Mouse (Mus musculus) thymus, postnatal 36 days (tissue): ENCODE measurements at regions not wholly inside any gene's neighbourhood (a gene's known extent, or its start where the extent isn't known, plus 50 kb on each side); places are given as distances from the start of the nearest gene placed in this dataset.
"Not testable (repeated sequence)": the region's sequence is repeated elsewhere in the genome, so short reads cannot be mapped to it uniquely, and the experiment has no call there.

Source experiments
- DNase-seq, 2 experiments: peaks; one replicate each; pipeline ENCODE4 v3.0.0; 2022; ENCODE audit warnings: mixed read lengths in 2 of 2

DNA sequence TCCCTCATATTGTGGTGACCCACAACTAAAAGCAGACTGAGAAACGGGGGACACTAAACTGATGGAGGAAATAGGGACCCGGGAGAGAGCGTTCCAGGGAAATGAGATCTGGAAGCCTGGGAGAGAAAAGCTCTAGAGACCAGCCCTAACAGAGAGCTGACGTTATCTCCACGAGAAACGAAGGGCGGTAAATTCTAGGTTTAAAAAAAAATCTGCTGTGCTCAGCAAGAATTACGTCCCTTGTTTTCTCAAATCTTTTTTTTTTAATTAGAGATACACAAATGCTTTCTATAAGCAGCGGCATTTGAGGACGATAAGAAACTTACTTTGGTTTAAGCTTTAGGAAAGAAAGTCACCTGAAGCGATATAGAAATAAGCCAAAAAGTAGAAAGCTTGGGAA is 145.7 kb downstream of the Cand1 start:
- no peak for DNase-seq

DNA sequence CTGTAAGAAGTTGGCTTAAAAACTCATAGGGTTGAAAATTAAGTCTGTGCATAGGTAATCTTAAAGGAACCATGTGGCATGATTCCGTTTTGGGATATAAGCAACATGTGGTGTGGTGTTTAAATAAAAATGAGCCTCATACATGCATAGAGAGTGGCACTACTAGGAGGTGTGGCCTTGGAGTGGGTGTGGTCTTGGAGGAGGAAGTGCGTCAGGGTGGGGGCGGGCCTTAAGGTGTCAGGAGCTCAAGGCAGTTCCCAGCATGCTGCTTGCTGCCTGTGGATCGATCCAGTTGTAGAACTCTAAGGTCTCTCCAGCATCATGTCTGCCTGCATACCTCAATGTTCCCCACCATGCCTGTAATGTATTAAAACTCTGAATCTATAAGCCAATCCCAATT is 152.0 kb downstream of the Cand1 start:
- no peak for DNase-seq

DNA sequence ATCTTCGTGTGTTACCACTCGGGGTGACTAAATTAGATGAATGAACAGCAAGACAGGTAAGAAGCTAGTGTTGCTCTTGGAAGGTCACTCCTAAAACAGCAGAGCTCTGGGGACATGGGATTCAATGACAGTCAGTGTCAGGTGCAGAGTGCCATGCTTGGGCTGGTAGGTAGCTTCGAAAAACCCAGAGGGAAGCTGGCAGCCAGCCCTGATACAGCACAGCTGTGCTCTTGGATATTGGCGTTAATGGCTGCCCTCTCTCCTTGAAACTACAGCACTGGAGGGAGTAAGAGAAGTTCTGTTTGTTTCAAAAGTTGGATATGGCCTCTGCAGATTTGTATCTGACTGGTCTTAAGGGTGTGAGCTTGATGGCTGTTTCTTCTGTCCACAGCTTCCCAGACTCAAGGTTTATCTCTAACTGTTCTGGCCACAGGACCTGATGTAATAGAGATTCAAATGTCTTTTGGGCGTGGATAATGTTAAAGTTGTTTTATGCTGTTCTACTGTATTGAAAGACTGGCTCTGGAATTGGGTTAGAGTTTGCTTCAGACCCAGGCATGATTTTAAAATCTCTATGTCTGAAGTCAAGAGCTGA is 152.7 kb downstream of the Cand1 start:
- no peak for DNase-seq

GRCm38 (mm10) chr10:119086450-119086849 is 153.4 kb downstream of the Cand1 start:
- DNase-seq = no peak

GRCm38 (mm10) chr10:119083431-119083830 is 156.4 kb downstream of the Cand1 start:
- DNase-seq = no peak

DNA sequence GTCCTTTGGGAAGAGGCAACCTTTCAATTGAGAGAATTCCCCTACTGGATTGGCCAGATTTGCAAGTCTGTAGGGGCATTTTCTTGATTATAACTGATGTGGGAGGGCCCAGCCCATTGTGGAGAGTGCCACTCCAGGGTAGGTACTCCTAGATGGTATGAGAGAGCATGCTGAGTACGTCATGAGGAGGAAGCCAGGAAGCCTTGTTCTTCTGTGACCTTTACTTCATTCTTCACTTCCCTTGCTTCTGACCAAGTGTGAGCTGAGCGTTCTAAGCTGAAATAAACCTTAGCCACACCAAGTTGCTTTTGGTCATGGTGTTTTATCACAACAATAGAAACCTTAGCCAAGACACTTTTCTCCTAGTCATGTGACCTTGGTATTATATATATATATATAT is 157.0 kb downstream of the Cand1 start:
- no peak for DNase-seq

DNA sequence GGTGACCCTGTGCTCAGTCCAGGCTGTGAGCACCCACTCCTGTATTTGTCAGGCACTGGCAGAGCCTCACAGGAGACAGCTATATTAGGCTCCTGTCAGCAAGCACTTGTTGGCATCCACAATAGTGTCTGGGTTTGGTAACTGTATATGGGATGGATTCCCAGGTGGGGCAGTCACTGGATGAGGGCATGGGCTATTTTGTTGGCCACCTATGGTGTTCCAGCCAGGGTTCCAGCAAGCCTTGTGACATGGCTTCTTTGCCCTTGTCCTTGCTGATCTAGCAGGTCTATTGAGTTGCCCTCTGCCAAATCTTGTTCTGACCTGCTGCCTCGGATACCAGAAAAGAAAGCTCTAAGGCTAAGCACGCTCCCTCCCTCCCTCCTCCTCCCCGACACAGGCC is 158.1 kb downstream of the Cand1 start:
- DNase-seq = not testable (repeated sequence)

DNA sequence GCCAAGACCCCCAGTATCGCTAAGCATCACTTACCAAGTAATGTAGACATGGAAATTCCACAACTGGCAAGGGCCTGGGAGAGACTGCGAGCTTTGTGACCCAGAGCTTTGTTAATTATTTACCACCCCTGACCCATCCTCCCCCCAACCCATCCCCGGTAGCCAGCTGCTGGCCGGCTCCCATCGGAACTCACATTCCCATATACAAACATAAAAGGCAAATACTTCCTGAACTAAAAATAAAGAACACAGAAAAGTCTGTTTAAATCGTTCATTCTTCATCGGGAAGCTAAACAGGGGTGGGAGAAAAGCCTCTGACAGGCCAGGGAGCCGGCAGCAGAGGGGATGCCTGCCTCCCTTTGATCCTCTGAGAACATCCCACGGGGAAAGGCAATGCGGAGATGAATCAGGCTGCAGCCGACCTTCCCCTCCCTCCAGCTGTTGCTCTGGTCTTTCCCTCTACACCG is 163.7 kb downstream of the Cand1 start:
- DNase-seq = no peak

DNA sequence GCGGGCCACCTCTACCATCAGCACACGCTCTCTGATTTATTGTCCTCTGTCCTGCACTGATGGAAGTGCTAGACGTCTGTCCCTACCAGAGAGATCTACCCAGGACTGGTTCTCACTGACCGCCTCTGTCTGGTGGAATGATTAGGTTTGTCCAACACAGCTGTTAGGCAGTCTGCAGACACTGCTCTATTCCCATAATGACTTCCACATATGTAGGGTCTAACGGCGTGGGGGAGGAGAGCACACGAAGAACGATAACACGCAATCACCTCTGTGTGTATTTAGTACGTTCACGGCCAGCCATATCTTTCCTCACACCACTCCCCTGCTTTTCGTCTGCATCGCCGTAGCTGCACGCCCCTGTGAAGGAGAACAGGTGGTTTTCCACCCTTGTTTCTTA is 165.0 kb downstream of the Cand1 start:
- DNase-seq = no peak

GRCm38 (mm10) chr10:119073991-119074390 is 165.9 kb downstream of the Cand1 start:
- no peak for DNase-seq

- no peak for DNase-seq
Measured at GRCm38 (mm10) chr10:119069410-119069809, 170.4 kb downstream of the Cand1 start.

GRCm38 (mm10) chr10:119067838-119068237 is 172.0 kb downstream of the Cand1 start:
- no peak for DNase-seq

GRCm38 (mm10) chr10:119067366-119067765 is 172.5 kb downstream of the Cand1 start:
- DNase-seq = peak; percentile 31 to 58

DNA sequence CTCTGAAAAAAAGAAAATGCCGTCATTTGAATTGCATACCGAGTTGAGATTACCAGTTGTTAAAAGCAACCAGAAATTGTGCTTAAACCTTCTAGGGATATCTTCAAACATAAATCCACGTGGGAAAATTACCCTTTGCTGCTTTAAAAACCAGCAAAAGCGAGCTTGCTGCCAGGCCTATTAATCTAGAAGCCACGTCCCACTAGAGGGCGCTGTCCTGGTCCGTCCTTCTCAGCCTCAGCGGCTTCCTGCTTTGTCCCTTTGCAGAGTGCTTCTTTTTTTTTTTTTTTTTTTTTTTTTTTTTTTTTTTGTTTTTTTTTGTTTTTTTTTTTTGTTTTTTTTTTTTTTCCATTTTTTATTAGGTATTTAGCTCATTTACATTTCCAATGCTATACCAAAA is 173.9 kb downstream of the Cand1 start:
- peak; percentile 59 to 61 for DNase-seq

GRCm38 (mm10) chr10:119065133-119065817 is 174.6 kb downstream of the Cand1 start:
- peak; percentile 23 to 59 for DNase-seq

- DNase-seq = no peak
Measured at GRCm38 (mm10) chr10:119064218-119064617, 175.6 kb downstream of the Cand1 start.

DNA sequence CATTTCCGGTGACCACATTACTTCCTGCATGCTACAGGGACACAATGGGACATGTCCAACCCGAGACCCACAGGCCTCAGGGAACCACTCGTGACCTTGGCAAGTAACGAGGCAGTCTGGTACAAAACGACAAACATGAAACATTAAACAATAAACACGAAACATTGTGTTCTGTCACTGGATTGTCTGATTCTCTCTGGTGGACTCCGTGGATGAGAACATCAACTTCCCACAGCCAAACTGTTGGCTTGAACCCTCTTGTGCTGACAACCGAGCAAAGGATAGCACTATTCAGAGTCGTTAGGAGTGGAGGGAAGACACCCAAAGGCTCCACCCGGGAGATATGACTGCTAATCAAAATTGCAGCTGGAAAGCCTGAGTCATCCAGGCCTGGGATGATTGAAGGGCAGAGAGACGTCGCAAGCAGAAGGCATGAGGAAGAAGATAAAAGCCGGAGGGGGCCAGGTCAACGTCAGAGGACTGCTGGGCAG is 176.6 kb downstream of the Cand1 start:
- no peak for DNase-seq

DNA sequence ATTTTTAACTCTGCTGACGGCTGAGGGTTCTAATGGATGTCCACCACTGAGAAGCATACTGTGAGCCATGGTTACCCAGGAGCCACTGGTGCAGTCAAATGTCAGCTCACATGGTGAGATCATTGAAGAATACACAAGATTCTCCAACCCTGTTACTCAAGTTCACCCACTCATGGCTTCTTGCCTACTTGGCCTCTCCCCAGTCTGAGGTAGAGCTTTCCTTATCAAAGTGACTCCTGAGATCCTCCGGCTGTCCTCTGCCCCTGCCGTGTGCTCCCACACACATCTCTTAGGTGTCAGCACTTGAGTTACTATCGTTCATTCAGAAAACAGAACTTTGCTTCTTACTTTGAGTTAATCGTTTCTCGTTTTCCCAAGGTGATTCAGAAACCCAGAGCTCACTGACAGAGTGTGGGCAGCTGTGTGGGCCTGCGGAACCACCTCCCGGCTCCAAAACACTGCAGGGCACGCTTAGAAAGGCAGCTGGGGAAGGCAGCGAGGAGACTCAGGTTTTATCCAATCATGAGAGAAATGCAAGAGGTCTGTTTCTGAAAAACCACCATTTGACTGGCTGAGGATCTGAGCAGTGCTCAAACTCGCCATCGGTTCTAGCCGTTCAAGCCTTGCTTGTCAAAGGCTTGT is 177.8 kb downstream of the Cand1 start:
- no peak for DNase-seq

DNA sequence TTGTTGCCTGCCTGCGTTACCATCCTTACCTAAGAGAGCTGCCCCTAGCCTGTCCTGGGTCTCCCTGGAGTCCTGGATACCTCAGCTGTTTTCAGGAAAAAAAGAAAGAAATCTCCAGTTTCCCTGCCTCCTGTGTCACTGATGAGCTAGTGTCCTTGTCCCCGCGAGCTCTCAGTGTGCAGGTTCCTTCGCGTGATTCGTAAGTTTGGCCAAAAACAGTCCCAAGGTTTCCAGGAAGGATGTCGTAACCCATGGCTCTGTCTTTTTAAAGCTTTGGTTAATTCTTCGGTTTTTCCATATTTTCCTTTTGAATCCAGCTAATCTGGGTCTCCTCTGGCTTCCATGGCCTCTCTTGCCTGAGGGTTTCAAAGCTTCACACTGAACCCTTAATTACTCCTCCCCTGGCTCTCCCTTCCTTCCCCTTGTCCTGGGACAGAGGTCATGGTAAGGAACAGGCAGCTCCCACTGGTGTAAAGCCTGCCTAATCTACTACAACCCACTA is 178.5 kb downstream of the Cand1 start:
- no peak for DNase-seq

- no peak for DNase-seq
Measured at GRCm38 (mm10) chr10:119058493-119059020, 181.3 kb downstream of the Cand1 start.

DNA sequence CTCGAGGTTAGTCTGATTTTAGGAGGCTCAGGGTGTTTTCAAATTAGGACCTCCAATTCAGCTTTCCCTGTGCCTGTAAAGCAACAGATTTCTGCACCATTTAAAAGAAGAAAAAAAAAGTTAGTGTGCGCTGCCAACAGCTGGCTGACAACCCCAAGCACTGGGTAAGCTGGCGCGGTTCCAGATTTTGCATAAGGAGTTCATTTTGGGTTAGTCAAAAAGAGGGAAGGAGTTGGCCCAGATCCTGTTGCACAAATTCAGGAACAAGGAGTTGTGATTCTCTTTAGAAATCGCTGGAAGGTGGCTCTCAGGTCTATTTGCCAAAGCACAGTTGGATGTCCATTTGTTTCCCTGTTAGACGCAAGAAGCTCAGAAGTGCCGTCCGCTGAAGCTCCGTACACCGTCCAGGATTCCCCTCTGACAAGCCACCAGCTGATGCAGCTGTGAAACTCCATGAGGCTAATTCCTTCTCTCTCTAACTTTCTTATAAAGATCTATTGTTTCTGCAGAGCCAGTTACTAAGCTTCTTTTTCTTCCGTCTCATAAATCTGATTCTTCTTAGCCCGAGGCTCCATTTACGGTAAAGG is 184.6 kb downstream of the Cand1 start:
- no peak for DNase-seq

DNA sequence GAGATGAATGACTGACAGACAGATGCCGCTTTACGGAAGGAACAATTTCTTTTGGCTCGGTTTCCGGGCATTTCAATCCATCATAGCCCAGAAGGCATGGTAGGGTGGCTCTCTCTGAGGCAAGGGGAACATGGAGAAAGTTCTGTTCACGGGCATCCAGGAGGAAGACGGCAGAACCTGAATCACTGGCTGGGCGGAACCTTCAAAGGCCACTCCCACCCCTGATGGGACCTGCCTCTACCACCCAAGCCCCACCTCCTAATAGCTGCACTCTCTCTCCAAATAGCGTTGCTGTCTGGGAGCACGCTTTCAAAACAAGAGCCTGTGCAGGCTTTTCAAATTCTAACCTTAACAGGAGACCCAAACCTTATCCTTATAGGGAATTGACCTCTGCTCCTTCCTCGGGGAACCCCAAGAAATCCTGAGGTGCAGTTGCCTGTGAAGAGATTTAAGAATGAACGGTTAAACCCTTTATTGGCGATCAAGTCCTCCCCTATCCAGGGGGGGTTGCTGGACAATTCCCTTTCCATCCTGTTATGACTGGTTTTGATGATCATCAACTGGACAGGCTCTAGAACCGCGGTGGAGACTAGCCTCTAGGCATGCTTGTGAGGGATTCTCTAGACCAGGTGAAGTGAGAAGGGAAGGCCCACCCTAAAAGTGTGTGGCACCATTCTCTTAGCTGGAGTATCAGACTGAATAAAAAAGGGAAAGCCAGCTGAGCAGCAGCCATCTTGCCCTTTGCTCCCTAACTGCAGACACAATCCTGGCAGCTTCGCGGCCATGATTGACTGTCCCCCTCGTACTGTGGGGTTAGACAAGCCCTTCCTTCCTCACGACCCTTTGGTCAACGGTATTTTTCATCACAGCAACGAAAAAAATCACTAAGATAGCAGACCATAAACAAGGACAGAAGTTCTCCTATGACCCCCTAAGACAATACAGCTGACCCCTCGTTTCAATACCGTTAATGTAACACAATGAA is 184.5 kb upstream of the Dyrk2 start:
- DNase-seq = no peak
